Mouse (Mus musculus): Measurements from ENCODE around the gene Fbp1. TPM values are rescaled to one million over a fixed set of nuclear protein-coding genes. Genes with fewer than 3 reads are reported as not detected.
A peak's percentile ranks its signal among the peaks of the same experiment; 100 is the strongest.
"Not testable (repeated sequence)": the region's sequence is repeated elsewhere in the genome, so short reads cannot be mapped to it uniquely, and the experiment has no call there.

Fbp1 gene
- total RNA-seq, 2 experiments from 2014 or later, result not detected

- no peak for DNase-seq
- intact Hi-C loops (cut with DNase I), result loop anchor here (1.0 to 10.0 kb wide), 5 partner anchors 92 to 388 kb away; partner anchors contain the start of gene Gm49359
These were observed 32.4 kb downstream of the Fbp1 start for GRCm38 (mm10) chr13:62855396-62856304.

GRCm38 (mm10) chr13:62854666-62855065 is 33.4 kb downstream of the Fbp1 start:
- DNase-seq, result peak; percentile 76 to 89

GRCm38 (mm10) chr13:62833341-62833740 is 54.7 kb downstream of the Fbp1 start:
- DNase-seq, result no peak
- intact Hi-C loops (cut with DNase I), result no loop called here

More at GRCm38 (mm10) chr13:62854666-62855065, 33.4 kb downstream of the Fbp1 start:
- intact Hi-C loops (cut with DNase I), result loop anchor here (1.0 to 10.0 kb wide), 4 partner anchors 91 to 387 kb away; partner anchors contain the start of gene Gm49359

- intact Hi-C loops (cut with DNase I), result no loop called here
These were observed 55.8 kb downstream of the Fbp1 start for GRCm38 (mm10) chr13:62832239-62832638.

GRCm38 (mm10) chr13:62815705-62816104 is 72.4 kb downstream of the Fbp1 start:
- DNase-seq; intact Hi-C loops (cut with DNase I): not testable (repeated sequence)

More at GRCm38 (mm10) chr13:62832239-62832638, 55.8 kb downstream of the Fbp1 start:
- DNase-seq, result no peak

Other genes with a start within 250 kb of the Fbp1 start
- gene Platr25, start 127.6 kb downstream of the Fbp1 start, total RNA-seq (2021), result 1 to 10 TPM; 2.1 to 2.2 TPM
- gene Gm5141, start 102.5 kb downstream of the Fbp1 start, total RNA-seq (2021), result 1 to 10 TPM in 1 of 2 experiments, under 1 TPM in 1; 0.60 to 1.2 TPM
- gene Fbp2, start 29.9 kb downstream of the Fbp1 start, total RNA-seq (2021), result 10 to 100 TPM; 37.0 to 40.0 TPM
- 10 to 100 TPM; 87.8 to 90.0 TPM for gene 2010111I01Rik, start 76.6 kb upstream of the Fbp1 start, total RNA-seq (2021)